Mouse (Mus musculus) MEL (cell line): ENCODE results near the gene Wnt9a.

ENCODE experiments used
- CHD2 ChIP-seq: IDR thresholded peaks from 2 replicates; pipeline ENCODE4 v1.6.1; 2011; ENCODE audit warnings: low read length, improper control_type of control experiment
- CTCF ChIP-seq, 3 experiments: IDR thresholded peaks in 2 of 3; conservative IDR thresholded peaks in 1 of 3; 2 replicates each; pipeline ENCODE4 v1.5.1; 2011 to 2012; ENCODE audit warnings: low read length in 3 of 3, low read depth in 2 of 3, mild to moderate bottlenecking in 2 of 3, improper control_type of control experiment in 1 of 3, inconsistent platforms in 1 of 3, mixed read lengths in 1 of 3, moderate library complexity in 1 of 3; ENCODE audit not compliant: control insufficient read depth in 1 of 3, insufficient read depth in 1 of 3, poor library complexity in 1 of 3, severe bottlenecking in 1 of 3
- E2F4 ChIP-seq: IDR thresholded peaks from 2 replicates; pipeline ENCODE4 v1.6.1; 2011; ENCODE audit warnings: low read depth, low read length, improper control_type of control experiment, borderline replicate concordance
- EP300 ChIP-seq, 2 experiments: IDR thresholded peaks; 2 replicates each; pipeline ENCODE4 v1.6.1; 2011; ENCODE audit warnings: improper control_type of control experiment in 2 of 2, low read length in 2 of 2, low read depth in 1 of 2, mild to moderate bottlenecking in 1 of 2
- HCFC1 ChIP-seq: IDR thresholded peaks from 2 replicates; pipeline ENCODE4 v1.6.1; 2012; ENCODE audit warnings: low read depth, mild to moderate bottlenecking, inconsistent platforms, low read length, improper control_type of control experiment, moderate library complexity
- POLR2A ChIP-seq, 2 experiments: IDR thresholded peaks; 2 replicates each; pipeline ENCODE4 v1.6.1; 2011 to 2012; ENCODE audit warnings: low read length in 2 of 2, mild to moderate bottlenecking in 2 of 2, control low read depth in 1 of 2, improper control_type of control experiment in 1 of 2, low read depth in 1 of 2, moderate library complexity in 1 of 2; ENCODE audit not compliant: control insufficient read depth in 1 of 2, insufficient read depth in 1 of 2, poor library complexity in 1 of 2
- POLR2AphosphoS5 ChIP-seq: IDR thresholded peaks from 2 replicates; pipeline ENCODE4 v1.6.1; 2012; ENCODE audit warnings: low read depth, borderline replicate concordance, mild to moderate bottlenecking, inconsistent platforms, low read length, moderate library complexity, mixed read lengths
- TAL1 ChIP-seq: IDR thresholded peaks from 2 replicates; pipeline ENCODE4 v1.6.1; 2012; ENCODE audit warnings: mild to moderate bottlenecking, inconsistent platforms, low read length, moderate library complexity, mixed read lengths
- TBP ChIP-seq: IDR thresholded peaks from 2 replicates; pipeline ENCODE4 v1.8.0; 2011; ENCODE audit warnings: low read depth, low read length, improper control_type of control experiment
- TCF12 ChIP-seq: IDR thresholded peaks from 2 replicates; pipeline ENCODE4 v1.6.1; 2014; ENCODE audit warnings: low read depth, mild to moderate bottlenecking, inconsistent platforms, low read length, improper control_type of control experiment, moderate library complexity
- USF1 ChIP-seq: IDR thresholded peaks from 2 replicates; pipeline ENCODE4 v1.6.1; 2014; ENCODE audit warnings: low read depth, mild to moderate bottlenecking, inconsistent platforms, low read length, improper control_type of control experiment, moderate library complexity
- ZC3H11A ChIP-seq: IDR thresholded peaks from 2 replicates; pipeline ENCODE4 v1.6.1; 2012; ENCODE audit warnings: low read depth, mild to moderate bottlenecking, inconsistent platforms, low read length, improper control_type of control experiment

DNA sequence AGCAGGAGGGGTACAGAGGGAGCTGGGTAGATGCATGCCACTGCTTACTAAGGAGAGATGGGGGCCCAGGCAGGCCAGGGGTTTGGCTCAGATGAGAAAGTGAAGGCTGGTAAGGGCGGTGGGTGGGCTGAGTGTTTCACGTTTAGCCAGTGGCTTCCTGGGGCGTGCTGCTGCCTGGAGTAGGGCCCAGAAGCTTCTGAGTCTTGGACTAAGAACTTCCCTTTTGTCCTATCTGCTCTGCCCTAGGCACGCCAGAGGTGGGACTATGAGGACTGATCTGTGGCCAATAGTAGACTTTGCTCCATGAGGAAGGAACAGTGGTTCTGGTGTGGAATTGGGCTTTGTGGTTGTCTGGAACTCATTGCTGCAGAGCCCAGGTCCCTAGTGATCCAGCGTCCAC is 36.2 kb downstream of the Wnt9a start:
- TF ChIP-seq CHD2: no peak
- no peak for TF ChIP-seq ZC3H11A
- TF ChIP-seq TCF12: no peak
- TF ChIP-seq USF1: no peak
- no peak for TF ChIP-seq POLR2A (IDR thresholded peaks at IDR 0.05; ENCODE audit: control insufficient read depth in 1 of 2, insufficient read depth in 1 of 2, low read depth in 1 of 2, low read length in 2 of 2, poor library complexity in 1 of 2)
- no peak for TF ChIP-seq CTCF (IDR thresholded peaks at IDR 0.05 in 2 of 3, conservative IDR thresholded peaks at IDR 0.05 in 1 of 3; ENCODE audit: control insufficient read depth in 1 of 3, insufficient read depth in 1 of 3, low read depth in 2 of 3, low read length in 3 of 3, poor library complexity in 1 of 3, severe bottlenecking in 1 of 3)
- no peak for TF ChIP-seq EP300 (IDR thresholded peaks at IDR 0.05; ENCODE audit: low read depth in 1 of 2, low read length in 2 of 2)
- TF ChIP-seq HCFC1: no peak
- TF ChIP-seq TBP: no peak
- no peak for TF ChIP-seq TAL1
- no peak for TF ChIP-seq POLR2AphosphoS5
- no peak for TF ChIP-seq E2F4
